Mouse (Mus musculus) Muller cell, postnatal 12 days (primary cell): ENCODE results near the gene Hnrnpll.
"Not testable (repeated sequence)": the region's sequence is repeated elsewhere in the genome, so short reads cannot be mapped to it uniquely, and the experiment has no call there.

ENCODE experiments used
- DNase-seq: peaks from one replicate; pipeline ENCODE4 v3.0.0-alpha.2; 2015; ENCODE audit errors: inconsistent ontology term

Hnrnpll gene

GRCm38 (mm10) chr17:80059731-80060130 lies 2.4 kb downstream of the Hnrnpll start:
- no peak for DNase-seq

GRCm38 (mm10) chr17:80058501-80058900 lies 3.6 kb downstream of the Hnrnpll start:
- no peak for DNase-seq

GRCm38 (mm10) chr17:80053931-80054734 lies 8.0 kb downstream of the Hnrnpll start:
- no peak for DNase-seq

GRCm38 (mm10) chr17:80051682-80052081 lies 10.5 kb downstream of the Hnrnpll start:
- DNase-seq = no peak

- not testable (repeated sequence) for DNase-seq
Measured at GRCm38 (mm10) chr17:80049300-80049699, 12.8 kb downstream of the Hnrnpll start.

- peak; percentile 43 for DNase-seq
Measured at GRCm38 (mm10) chr17:80048230-80048629, 13.9 kb downstream of the Hnrnpll start.

GRCm38 (mm10) chr17:80041739-80042138 lies 20.4 kb downstream of the Hnrnpll start:
- no peak for DNase-seq

- DNase-seq = no peak
Measured at GRCm38 (mm10) chr17:80028675-80029074, 33.5 kb downstream of the Hnrnpll start.

GRCm38 (mm10) chr17:80026189-80026936 lies 35.8 kb downstream of the Hnrnpll start:
- no peak for DNase-seq

- DNase-seq = no peak
Measured at GRCm38 (mm10) chr17:80022090-80022489, 40.0 kb downstream of the Hnrnpll start.

- no peak for DNase-seq
Measured at GRCm38 (mm10) chr17:80020495-80020894, 41.6 kb downstream of the Hnrnpll start.

- no peak for DNase-seq
Measured at GRCm38 (mm10) chr17:80018976-80019541, 43.1 kb downstream of the Hnrnpll start.

- DNase-seq = no peak
Measured at GRCm38 (mm10) chr17:80018239-80018975, 43.7 kb downstream of the Hnrnpll start.

- DNase-seq = no peak
Measured at GRCm38 (mm10) chr17:80017389-80017788, 44.7 kb downstream of the Hnrnpll start.

- DNase-seq = not testable (repeated sequence)
Measured at GRCm38 (mm10) chr17:80016400-80016799, 45.7 kb downstream of the Hnrnpll start.

GRCm38 (mm10) chr17:80014361-80014809 lies 47.7 kb downstream of the Hnrnpll start:
- DNase-seq = no peak

- no peak for DNase-seq
Measured at GRCm38 (mm10) chr17:80009926-80010325, 52.2 kb downstream of the Hnrnpll start.

- DNase-seq = no peak
Measured at GRCm38 (mm10) chr17:80008847-80009246, 53.3 kb downstream of the Hnrnpll start.

GRCm38 (mm10) chr17:80004345-80005239 lies 57.5 kb downstream of the Hnrnpll start:
- no peak for DNase-seq

GRCm38 (mm10) chr17:80003851-80004250 lies 58.3 kb downstream of the Hnrnpll start:
- not testable (repeated sequence) for DNase-seq

GRCm38 (mm10) chr17:80002385-80002852 lies 59.7 kb downstream of the Hnrnpll start:
- DNase-seq = no peak
